In the genomic region with DNA sequence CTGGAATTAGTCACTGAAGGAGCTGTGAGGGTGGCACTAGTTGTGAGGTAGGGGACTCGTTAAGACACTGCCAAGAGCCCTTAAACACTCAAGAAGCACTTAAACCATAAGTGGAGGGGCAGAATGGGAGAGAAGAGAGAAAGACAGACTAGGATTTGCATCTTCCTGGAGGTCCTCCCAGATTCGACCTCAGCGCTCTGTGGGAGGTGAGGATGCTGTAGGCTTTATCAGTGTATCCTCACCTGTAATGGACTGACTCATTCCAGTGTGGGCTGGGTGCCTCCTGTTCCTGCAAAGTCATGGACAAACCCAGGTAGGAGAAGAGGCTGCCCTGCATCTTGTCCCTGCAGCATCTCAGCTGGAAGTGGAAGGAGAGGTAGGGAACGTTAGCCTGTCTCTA, we compare ENCODE assay signal across 31 mouse cellular contexts. TPM values are rescaled to one million over a fixed set of nuclear protein-coding genes. Genes with fewer than 3 reads are reported as not detected.
DNase-seq lines count a peak whose midpoint lies in the region; ATAC-seq lines count a peak whose summit lies in the region.
"Had no signal": no experiment of that assay in that cellular context is flagged by ENCODE, and none has a peak within 500 bp of the region (broad histone marks: within the 10 kb centered on the region; RNA-seq: fewer than 3 reads in every experiment).

No protein-coding gene starts in this region.

- no peaks in the 10 kb centered on the region for H3K9me3 ChIP-seq in liver, embryonic 11.5 days (ENCODE audit: control insufficient read depth, low read length)
- H3K9me3 ChIP-seq: embryonic facial prominence, embryonic 13.5 days; forebrain, embryonic 10.5 days; kidney, embryonic 15.5 days had no signal

- no peak for ATAC-seq in liver, embryonic 11.5 days (replicated peaks; ENCODE audit: low FRiP score)
- ATAC-seq: activated CD4-positive, CD25-positive, alpha-beta regulatory T cell, adult 4 months; forebrain, postnatal 0 days; hindbrain, embryonic 16.5 days; midbrain, embryonic 16.5 days had no signal

- H3K27me3 ChIP-seq in liver, embryonic 11.5 days (replicated peaks; ENCODE audit: control insufficient read depth, insufficient read depth, low read length), result no peaks in the 10 kb centered on the region
- H3K27me3 ChIP-seq: embryonic facial prominence, embryonic 13.5 days; kidney, embryonic 15.5 days had no signal

- intact Hi-C loops in left cerebral cortex, postnatal 10 days (cut with DNase I), result no loop called here

- H3K79me2 ChIP-seq in macrophage (ENCODE audit: inconsistent target), result peaks cover 59% of the 10 kb centered on the region

- no peaks in the 10 kb centered on the region; the same call in 1 of the 2 replicates for H3K4me1 ChIP-seq in liver, embryonic 11.5 days (replicated peaks; ENCODE audit: control insufficient read depth, insufficient read depth, low read length)
- H3K4me1 ChIP-seq: embryonic facial prominence, embryonic 13.5 days; forebrain, embryonic 10.5 days; kidney, embryonic 15.5 days had no signal

- WGBS in macrophage (ENCODE audit: missing documents), result 39% methylated on average over 4 of the region's 4 CpGs
- 61% methylated on average over 4 of the region's 4 CpGs for WGBS in liver, embryonic 11.5 days

- DNase-seq in left cerebral cortex, adult 18-20 months (ENCODE audit: low spot score in 2 of 2), result peak; percentile 23 to 27
- DNase-seq in left cerebral cortex, postnatal 10 days (ENCODE audit: extremely low spot score in 1 of 2, low spot score in 2 of 2), result no peak
- peak; percentile 47 for DNase-seq in right cerebral cortex, postnatal 25 days
- DNase-seq in right cerebral cortex, postnatal 36 days (ENCODE audit: low spot score in 2 of 2), result no peak
- DNase-seq in liver, result no peak
- DNase-seq in liver, embryonic 11.5 days (ENCODE audit: low spot score), result no peak
- DNase-seq: B cell, adult 2 months; cerebellum, adult 11 months; cerebellum, adult 9-10 months; forebrain, postnatal 0 days; gastrocnemius, postnatal 14 days; heart, postnatal 14 days; kidney, adult 18-20 months; kidney, postnatal 36 days; spleen, adult 18-20 months; thymus, adult 18-20 months; thymus, postnatal 25 days had no signal

- H3K9ac ChIP-seq in liver, embryonic 11.5 days (ENCODE audit: low read depth, low read length), result no peak overlapping the region
- H3K9ac ChIP-seq: embryonic facial prominence, embryonic 13.5 days; forebrain, postnatal 0 days; kidney, embryonic 15.5 days had no signal

- no peak overlapping the region for H3K4me2 ChIP-seq in liver, embryonic 11.5 days
- H3K4me2 ChIP-seq: embryonic facial prominence, embryonic 13.5 days; kidney, embryonic 15.5 days; midbrain, embryonic 11.5 days had no signal

- H3K4me3 ChIP-seq in macrophage (ENCODE audit: inconsistent target), result peak overlapping the region; percentile 92
- H3K4me3 ChIP-seq in liver, embryonic 11.5 days (ENCODE audit: low read depth, low read length), result no peak overlapping the region
- H3K4me3 ChIP-seq: embryonic facial prominence, embryonic 13.5 days; forebrain, embryonic 10.5 days; kidney, embryonic 15.5 days had no signal

- peak overlapping the region; percentile 100 for H3K27ac ChIP-seq in macrophage
- H3K27ac ChIP-seq in liver, embryonic 11.5 days (ENCODE audit: low read depth, low read length), result no peak overlapping the region
- H3K27ac ChIP-seq: embryonic facial prominence, embryonic 13.5 days; forebrain, embryonic 10.5 days; kidney, embryonic 15.5 days; stomach, postnatal 0 days had no signal

- peaks cover 25% of the 10 kb centered on the region for H3K36me3 ChIP-seq in macrophage (ENCODE audit: inconsistent target)
- H3K36me3 ChIP-seq in liver, embryonic 11.5 days (ENCODE audit: control insufficient read depth, insufficient read depth, low read length), result no peaks in the 10 kb centered on the region
- H3K36me3 ChIP-seq: embryonic facial prominence, embryonic 13.5 days; forebrain, embryonic 10.5 days; kidney, embryonic 15.5 days had no signal

RNA-seq across cellular contexts. Expression of a gene that starts 0.6 kb away (rescaled TPM):
- total RNA-seq in left cerebral cortex, adult 18-20 months (2021), result 10 to 100 TPM in 1 of 2 experiments, 1 to 10 TPM in 1; 9.6 to 12.1 TPM
- total RNA-seq in left cerebral cortex, postnatal 10 days (2021), result 1 to 10 TPM; 6.4 to 6.9 TPM
- total RNA-seq in macrophage (2018; cell fraction: chromatin; rRNA removed), result 100 to 1,000 TPM in 14 of 26 experiments, 10 to 100 TPM in 12; 29.1 to 515 (median 123) TPM
- total RNA-seq in macrophage (2018; cell fraction: cytosol; rRNA removed), result 1,000 to 10,000 TPM in 13 of 26 experiments, 100 to 1,000 TPM in 13; 304 to 1,510 (median 741) TPM
- 1,000 to 10,000 TPM in 6 of 26 experiments, 100 to 1,000 TPM in 20; 159 to 1,349 (median 465) TPM for total RNA-seq in macrophage (2018; cell fraction: nucleus; rRNA removed)
- 965 to 1,222 TPM (median 1,131 TPM) in 3 replicates for polyA plus RNA-seq in macrophage (2018)
- polyA plus RNA-seq in liver, embryonic 11.5 days (2014; fragmentation: Nextera tagmentation; extraction: Ambion mirVana), result 3.5 and 4.7 TPM in 2 replicates
- total RNA-seq: common myeloid progenitor, adult 5-6 weeks had no signal
- polyA plus RNA-seq: activated CD4-positive, CD25-positive, alpha-beta regulatory T cell, adult 4 months had no signal

RNA-seq across cellular contexts. Expression of a gene that starts 12.9 kb away (rescaled TPM):
- under 1 TPM; 0.42 to 0.46 TPM for total RNA-seq in left cerebral cortex, adult 18-20 months (2021)
- under 1 TPM; 0.45 to 0.99 TPM for total RNA-seq in left cerebral cortex, postnatal 10 days (2021)
- total RNA-seq in macrophage (2018; cell fraction: chromatin; rRNA removed), result 10 to 100 TPM in 21 of 26 experiments, 1 to 10 TPM in 5; 2.8 to 59.7 (median 18.2) TPM
- 1 to 10 TPM in 3 of 26 experiments, under 1 TPM in 20, not detected in 3; 0.18 to 2.1 (median 0.56) TPM for total RNA-seq in macrophage (2018; cell fraction: cytosol; rRNA removed)
- 10 to 100 TPM in 14 of 26 experiments, 1 to 10 TPM in 12; 1.4 to 39.3 (median 13.3) TPM for total RNA-seq in macrophage (2018; cell fraction: nucleus; rRNA removed)
- 2.0 to 2.7 TPM (median 2.4 TPM) in 3 replicates for polyA plus RNA-seq in macrophage (2018)
- 33.2 and 36.3 TPM in 2 replicates for polyA plus RNA-seq in liver, embryonic 11.5 days (2014; fragmentation: Nextera tagmentation; extraction: Ambion mirVana)
- total RNA-seq: forebrain, postnatal 0 days; gastrocnemius, postnatal 14 days; layer of hippocampus, postnatal 10 days; liver, adult 2 months had no signal
- polyA plus RNA-seq: activated CD4-positive, CD25-positive, alpha-beta regulatory T cell, adult 4 months; forebrain, postnatal 0 days; stomach, postnatal 0 days had no signal

RNA-seq across cellular contexts. Expression of a gene that starts 30.9 kb away (rescaled TPM):
- under 1 TPM; 0.09 to 0.12 TPM for total RNA-seq in left cerebral cortex, adult 18-20 months (2021)
- not detected for total RNA-seq in left cerebral cortex, postnatal 10 days (2021)
- 100 to 1,000 TPM in 1 of 26 experiments, 10 to 100 TPM in 23, 1 to 10 TPM in 2; 5.0 to 104 (median 38.2) TPM for total RNA-seq in macrophage (2018; cell fraction: chromatin; rRNA removed)
- 10 to 100 TPM in 25 of 26 experiments, 1 to 10 TPM in 1; 8.4 to 75.4 (median 35.8) TPM for total RNA-seq in macrophage (2018; cell fraction: cytosol; rRNA removed)
- total RNA-seq in macrophage (2018; cell fraction: nucleus; rRNA removed), result 100 to 1,000 TPM in 6 of 26 experiments, 10 to 100 TPM in 20; 14.3 to 189 (median 63.5) TPM
- polyA plus RNA-seq in macrophage (2018), result 36.0 to 70.3 TPM (median 51.1 TPM) in 3 replicates
- 1.6 and 1.7 TPM in 2 replicates for polyA plus RNA-seq in liver, embryonic 11.5 days (2014; fragmentation: Nextera tagmentation; extraction: Ambion mirVana)
- total RNA-seq: layer of hippocampus, postnatal 10 days had no signal
- polyA plus RNA-seq: embryonic facial prominence, embryonic 13.5 days; hindbrain, embryonic 11.5 days; neural tube, embryonic 11.5 days had no signal

RNA-seq across cellular contexts. Expression of a gene that starts 47.5 kb away (rescaled TPM):
- total RNA-seq in left cerebral cortex, adult 18-20 months (2021), result under 1 TPM; 0.52 to 0.63 TPM
- total RNA-seq in left cerebral cortex, postnatal 10 days (2021), result under 1 TPM; 0.36 to 0.51 TPM
- 10 to 100 TPM in 8 of 26 experiments, 1 to 10 TPM in 18; 1.0 to 22.0 (median 6.9) TPM for total RNA-seq in macrophage (2018; cell fraction: chromatin; rRNA removed)
- 10 to 100 TPM in 22 of 26 experiments, 1 to 10 TPM in 4; 7.6 to 58.7 (median 25.9) TPM for total RNA-seq in macrophage (2018; cell fraction: cytosol; rRNA removed)
- total RNA-seq in macrophage (2018; cell fraction: nucleus; rRNA removed), result 10 to 100 TPM in 18 of 26 experiments, 1 to 10 TPM in 8; 5.2 to 57.1 (median 22.5) TPM
- 10.8 to 16.6 TPM (median 14.5 TPM) in 3 replicates for polyA plus RNA-seq in macrophage (2018)
- 3.9 and 4.8 TPM in 2 replicates for polyA plus RNA-seq in liver, embryonic 11.5 days (2014; fragmentation: Nextera tagmentation; extraction: Ambion mirVana)
- polyA plus RNA-seq: hindbrain, embryonic 16.5 days had no signal

Comparison
In these comparisons a context has a peak if more than half of its experiments do, and no peak if none do; other contexts are left out.
1. DNase-seq: peak in left cerebral cortex, adult 18-20 months (2 of 2) and right cerebral cortex, postnatal 25 days (single experiment); none in left cerebral cortex, postnatal 10 days (0 of 2), right cerebral cortex, postnatal 36 days (0 of 2), liver (single experiment) and liver, embryonic 11.5 days (single experiment).